Mouse (Mus musculus): ENCODE measurements around the gene Crlf1. TPM values are rescaled to one million over a fixed set of nuclear protein-coding genes. Genes with fewer than 3 reads are reported as not detected.

The Crlf1 gene
- total RNA-seq, 2 experiments from 2014 or later, result 2.5 to 3.2 TPM

DNA sequence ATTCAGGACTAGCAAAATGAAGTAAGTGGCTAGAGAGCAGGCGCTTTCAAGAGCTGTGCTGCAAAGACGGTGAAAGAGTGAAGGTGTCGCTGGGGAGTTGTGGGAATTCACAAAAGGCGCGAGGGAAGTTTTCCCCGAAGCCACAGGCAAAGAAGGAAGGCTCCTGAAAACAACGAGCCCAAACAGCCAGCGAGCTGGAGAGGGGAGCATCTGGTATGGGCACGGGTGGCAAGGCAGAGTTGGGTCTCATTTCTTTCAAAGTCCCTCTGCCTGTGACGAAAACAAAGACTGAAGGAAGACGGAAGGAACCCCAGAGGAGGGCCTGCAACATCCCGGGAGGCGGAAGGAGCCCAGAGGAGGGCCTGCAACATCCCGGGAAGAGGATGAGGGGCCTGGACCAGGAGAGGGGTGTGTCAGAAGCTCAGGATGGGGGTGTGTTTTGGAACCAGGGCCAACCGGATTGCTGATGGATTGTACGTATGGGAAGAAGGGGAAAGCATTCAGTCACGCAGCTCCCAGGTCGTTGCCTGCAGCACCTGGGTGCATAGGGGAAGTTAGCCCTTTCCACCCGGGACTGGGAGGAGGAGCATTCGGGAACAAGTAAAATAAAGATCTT lies 2.0 kb upstream of the Crlf1 start:
- H3K4me3 ChIP-seq, result no peak overlapping the region
- no peak for DNase-seq
- no peak overlapping the region for H3K27ac ChIP-seq
- intact Hi-C loops (cut with DNase I), result no loop called here
- no peak for TF ChIP-seq CTCF (IDR thresholded peaks at IDR 0.05)

DNA sequence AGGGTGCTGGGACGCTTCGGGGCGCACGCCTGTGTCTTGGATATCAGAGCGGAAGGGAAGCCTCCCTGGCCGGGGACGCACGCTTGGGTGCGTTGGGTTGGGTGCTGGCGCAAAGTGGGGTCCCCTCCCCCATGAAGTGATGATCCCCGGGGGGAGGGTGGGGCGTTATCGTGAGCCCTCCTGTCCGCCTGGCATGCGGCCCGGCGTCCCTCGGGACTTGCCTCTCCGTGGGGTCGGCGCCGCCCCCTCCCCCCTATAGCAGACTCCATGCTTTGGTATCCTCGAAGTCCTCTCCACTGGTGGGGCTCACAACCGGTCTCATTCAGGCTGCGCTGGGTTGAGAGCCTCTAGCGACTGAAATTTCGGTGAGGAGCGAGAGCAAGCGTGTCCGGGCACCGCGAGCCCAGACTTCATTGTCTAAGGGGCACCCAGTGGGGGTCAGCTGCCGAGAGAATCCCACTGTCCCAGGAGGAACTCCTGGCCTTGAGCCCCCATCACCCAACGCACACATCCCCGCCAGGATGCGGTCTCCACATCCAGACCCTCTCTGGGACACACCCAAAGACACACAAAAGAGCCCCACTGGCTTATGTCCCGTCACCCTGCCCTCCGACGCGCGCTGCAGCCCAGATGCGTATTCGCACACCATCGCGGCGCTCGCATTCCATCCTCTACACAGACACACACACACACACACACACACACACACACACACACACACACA lies 896 bp downstream of the Crlf1 start:
- DNase-seq, result no peak
- intact Hi-C loops (cut with DNase I), result loop anchor here (2.0 kb wide), 1 partner anchor 79 kb away; no protein-coding TSS in a partner anchor
- Histone ChIP-seq H3K27ac (peak overlapping the region; percentile 31; the same call in 1 of the 2 replicates), H3K4me3 (peak overlapping the region; percentile 76)
- TF ChIP-seq CTCF (IDR thresholded peaks at IDR 0.05), result no peak

DNA sequence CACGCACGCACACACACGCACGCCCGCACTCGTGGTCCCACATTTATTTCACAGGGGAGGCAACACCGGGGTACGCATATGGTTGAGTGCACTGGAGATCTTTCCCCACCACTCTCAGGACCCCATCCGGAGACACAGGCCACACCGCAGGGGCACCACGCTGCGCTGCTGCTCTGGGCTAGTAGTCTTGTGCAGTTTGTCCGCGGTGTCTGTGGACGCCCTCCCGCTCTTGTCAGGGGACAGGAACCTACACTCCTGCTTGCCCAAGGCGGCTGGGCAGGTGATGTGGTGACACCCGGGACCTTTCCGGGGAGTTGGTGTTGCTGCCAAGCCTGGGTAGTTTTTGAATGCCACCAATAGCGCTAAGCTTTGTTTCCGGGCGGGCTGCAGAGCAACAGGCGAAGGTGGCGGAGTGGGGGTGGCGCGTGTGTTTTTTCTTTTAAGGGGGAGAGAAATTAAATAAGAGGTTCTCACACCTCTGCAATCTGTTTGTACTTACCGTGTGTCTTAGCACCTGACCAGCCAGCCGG lies 1.5 kb downstream of the Crlf1 start:
- DNase-seq, result no peak
- Histone ChIP-seq H3K27ac (no peak overlapping the region), H3K4me3 (peak overlapping the region; percentile 34; the same call in 1 of the 2 replicates)
- no peak for TF ChIP-seq CTCF (IDR thresholded peaks at IDR 0.05)
- intact Hi-C loops (cut with DNase I), result no loop called here

DNA sequence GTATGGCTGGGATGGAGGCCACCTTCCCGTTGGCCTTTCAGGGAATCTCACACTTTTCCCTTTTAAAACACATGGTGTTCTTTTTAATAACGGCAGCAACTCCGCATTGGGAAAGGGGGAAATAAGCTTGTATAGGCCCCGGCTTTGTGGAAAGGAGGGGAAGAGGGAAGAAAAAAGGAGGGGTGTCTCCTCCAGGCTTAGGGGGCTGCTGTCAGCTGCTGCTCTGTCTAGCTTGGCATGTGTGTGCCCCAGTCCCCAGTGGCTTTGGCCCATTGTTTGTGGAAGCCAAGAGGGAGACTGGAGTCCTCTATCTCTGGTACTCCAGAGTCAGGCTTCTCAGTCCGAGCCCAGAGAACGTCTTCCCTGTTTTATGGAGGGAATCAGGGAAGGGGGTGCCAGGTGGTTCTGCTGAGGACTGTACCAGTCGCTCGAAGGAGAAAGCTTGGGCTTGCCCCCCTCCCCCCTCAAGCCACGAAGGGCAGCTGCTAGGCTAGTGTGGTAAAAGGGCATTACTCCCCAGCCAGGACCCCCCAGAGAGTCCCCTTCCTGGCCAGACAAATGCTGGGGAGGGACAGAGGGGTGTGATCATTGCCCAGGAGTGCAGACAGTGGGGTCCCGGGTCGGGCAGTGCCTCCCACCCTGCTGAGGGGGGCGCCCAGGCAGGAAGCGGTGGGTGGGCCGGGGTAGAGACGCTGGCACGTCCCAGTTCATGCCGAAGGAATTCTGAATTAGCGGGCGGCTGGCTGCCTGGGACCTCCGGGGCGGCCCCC lies 2.2 kb downstream of the Crlf1 start:
- intact Hi-C loops (cut with DNase I), result no loop called here
- TF ChIP-seq CTCF (IDR thresholded peaks at IDR 0.05), result no peak
- peak overlapping the region; percentile 6 for H3K4me3 ChIP-seq

DNA sequence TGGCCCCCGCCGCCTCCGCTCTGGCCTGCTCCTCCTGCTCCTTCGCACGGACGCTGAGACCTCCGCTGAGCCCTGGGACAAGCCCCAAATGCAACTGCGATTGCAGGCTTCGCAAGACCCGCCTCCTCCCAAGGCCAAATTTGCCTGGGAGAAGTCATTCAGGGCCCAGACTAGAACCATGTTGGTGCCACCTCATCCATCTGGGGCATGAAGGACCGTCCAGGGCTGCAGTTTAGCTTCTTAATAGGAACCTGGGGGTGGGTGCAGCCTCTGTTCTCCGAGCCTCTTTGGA lies 2.8 kb downstream of the Crlf1 start:
- peak overlapping the region; percentile 6; the same call in 1 of the 2 replicates for H3K4me3 ChIP-seq
- DNase-seq, result no peak
- intact Hi-C loops (cut with DNase I), result no loop called here
- TF ChIP-seq CTCF (IDR thresholded peaks at IDR 0.05), result no peak
- no peak overlapping the region for H3K27ac ChIP-seq

More for the DNA sequence above, 2.2 kb downstream of the Crlf1 start:
- no peak for DNase-seq
- H3K27ac ChIP-seq, result no peak overlapping the region

DNA sequence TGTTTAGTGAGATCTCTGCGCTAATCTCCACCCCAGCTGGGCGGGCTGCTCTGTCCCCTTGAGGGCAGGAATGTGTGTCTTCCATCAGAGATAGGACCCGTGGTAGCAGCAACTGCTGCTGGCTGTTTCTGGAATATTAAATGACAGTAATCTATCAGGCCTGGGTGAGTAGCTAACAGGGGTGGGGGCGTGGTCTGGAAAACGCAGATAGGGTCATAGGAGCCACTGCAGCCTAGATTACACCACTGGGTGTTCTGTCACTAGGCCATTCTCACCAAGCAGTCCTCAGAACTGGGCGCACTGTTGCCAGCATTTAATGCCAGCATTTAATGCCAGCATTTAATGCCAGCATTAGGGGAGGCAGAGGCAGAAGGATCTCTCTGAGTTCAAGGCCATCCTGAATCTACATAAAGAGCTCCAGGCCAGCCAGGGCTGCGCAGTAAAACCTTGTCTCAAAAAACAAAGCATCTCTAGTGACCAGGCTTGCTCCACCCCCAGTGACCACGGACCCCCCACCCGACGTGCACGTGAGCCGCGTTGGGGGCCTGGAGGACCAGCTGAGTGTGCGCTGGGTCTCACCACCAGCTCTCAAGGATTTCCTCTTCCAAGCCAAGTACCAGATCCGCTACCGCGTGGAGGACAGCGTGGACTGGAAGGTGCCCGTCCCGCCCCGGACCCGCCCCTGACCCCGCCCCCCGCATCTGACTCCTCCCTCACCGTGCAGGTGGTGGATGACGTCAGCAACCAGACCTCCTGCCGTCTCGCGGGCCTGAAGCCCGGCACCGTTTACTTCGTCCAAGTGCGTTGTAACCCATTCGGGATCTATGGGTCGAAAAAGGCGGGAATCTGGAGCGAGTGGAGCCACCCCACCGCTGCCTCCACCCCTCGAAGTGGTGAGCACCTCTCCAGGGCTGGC lies 7.7 kb downstream of the Crlf1 start:
- Histone ChIP-seq H3K27ac (no peak overlapping the region), H3K4me3 (no peak overlapping the region)
- TF ChIP-seq CTCF (IDR thresholded peaks at IDR 0.05), result no peak
- intact Hi-C loops (cut with DNase I), result no loop called here
- DNase-seq, result no peak

DNA sequence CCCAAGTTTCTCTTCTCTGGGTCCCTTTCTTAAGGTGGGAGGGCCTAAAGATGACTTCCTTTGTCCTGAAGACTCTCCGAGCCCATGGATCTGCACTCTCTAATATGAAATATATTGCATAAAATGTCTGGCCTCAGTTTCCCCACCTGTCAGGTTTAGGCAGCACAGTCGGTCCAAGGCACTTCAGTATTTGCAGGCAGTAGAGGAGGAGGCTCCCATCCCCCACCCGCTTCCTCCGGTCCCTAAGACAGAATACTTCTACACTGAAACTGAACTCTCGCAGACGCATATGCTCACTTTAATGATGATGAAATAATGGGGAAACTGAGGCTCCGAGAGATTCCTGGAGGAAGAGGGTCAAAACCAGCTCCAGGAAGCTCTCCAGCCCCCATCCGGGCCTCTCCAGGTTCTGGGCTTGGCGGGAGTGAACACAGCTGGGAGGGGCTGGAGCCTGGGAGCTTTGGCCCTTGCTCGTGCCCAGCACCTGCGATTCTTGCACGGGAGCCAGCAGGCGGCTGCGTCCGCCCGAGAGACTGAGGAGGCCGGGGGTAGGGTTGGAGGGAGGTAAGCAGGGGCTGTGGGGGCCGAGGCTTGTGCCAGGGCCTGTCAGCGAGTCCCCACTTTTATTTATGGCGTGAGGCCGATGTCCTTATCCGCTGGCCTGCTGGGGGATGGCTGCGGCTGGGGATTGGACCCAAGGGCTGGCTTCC lies 9.0 kb downstream of the Crlf1 start:
- intact Hi-C loops (cut with DNase I), result no loop called here
- H3K27ac ChIP-seq, result no peak overlapping the region
- TF ChIP-seq CTCF (IDR thresholded peaks at IDR 0.05), result no peak
- H3K4me3 ChIP-seq, result no peak overlapping the region
- DNase-seq, result peak; percentile 82

DNA sequence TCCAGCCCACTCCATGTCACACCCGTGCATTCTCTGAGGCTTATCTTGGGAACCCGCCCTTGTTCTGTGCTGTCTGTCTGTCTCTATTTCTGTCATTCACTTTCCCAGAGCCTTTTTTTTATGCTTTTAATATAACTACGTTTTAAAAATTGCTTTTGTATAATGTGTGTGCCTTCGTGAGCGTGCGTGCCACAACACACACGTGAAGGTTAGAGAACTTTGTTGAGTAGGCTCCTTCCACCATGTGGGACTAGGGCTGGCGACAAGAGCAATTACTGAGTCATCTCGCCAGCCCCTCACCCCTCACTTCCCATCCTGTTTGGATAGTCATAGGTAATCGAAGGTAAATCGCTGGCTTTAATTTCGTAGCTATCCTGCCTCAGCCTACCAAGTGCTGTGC lies 9.6 kb downstream of the Crlf1 start:
- no peak for DNase-seq
- no peak for TF ChIP-seq CTCF (IDR thresholded peaks at IDR 0.05)

DNA sequence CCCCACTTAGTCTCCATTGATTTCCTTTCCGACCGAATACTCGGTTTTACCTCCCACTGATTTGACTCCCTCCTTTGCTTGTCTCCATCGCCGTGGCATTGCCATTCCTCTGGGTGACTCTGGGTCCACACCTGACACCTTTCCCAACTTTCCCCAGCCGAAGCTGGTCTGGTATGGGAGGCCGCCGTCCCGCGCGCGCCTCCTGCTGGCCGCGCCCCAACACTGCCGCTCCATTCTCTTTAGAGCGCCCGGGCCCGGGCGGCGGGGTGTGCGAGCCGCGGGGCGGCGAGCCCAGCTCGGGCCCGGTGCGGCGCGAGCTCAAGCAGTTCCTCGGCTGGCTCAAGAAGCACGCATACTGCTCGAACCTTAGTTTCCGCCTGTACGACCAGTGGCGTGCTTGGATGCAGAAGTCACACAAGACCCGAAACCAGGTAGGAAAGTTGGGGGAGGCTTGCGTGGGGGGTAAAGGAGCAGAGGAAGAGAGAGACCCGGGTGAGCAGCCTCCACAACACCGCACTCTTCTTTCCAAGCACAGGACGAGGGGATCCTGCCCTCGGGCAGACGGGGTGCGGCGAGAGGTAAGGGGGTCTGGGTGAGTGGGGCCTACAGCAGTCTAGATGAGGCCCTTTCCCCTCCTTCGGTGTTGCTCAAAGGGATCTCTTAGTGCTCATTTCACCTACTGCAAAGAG lies 10.2 kb downstream of the Crlf1 start:
- no peak overlapping the region for H3K27ac ChIP-seq
- H3K4me3 ChIP-seq, result peak overlapping the region; percentile 26; the same call in 1 of the 2 replicates
- DNase-seq, result peak; percentile 83
- intact Hi-C loops (cut with DNase I), result no loop called here
- peak; percentile 82 for TF ChIP-seq CTCF (IDR thresholded peaks at IDR 0.05)

More for the DNA sequence above, 9.6 kb downstream of the Crlf1 start:
- intact Hi-C loops (cut with DNase I), result no loop called here
- Histone ChIP-seq H3K27ac (no peak overlapping the region), H3K4me3 (0 out of 2 replicates have a peak overlapping the region, but pooled peaks have one; percentile 13)

DNA sequence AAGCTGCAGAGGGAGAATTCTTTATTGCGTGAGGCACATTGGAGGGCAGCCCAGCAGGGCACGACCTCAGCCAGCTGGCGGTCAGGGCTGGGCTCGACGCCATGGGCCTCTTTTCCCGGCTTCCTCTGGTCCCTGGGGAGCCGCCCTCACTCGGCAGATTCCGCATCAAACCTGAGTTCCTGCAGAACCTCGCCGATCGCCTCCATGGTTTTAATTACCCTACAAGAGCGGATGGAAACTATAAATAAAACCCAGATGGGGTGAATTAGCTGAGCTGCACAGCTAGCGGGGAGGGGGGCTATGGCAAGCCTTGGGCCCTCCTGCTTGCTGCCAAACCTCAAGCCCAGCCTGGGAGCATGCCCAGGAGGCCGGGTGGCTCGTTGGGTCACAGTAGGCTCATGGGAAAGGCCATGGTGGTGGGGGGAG lies 11.3 kb downstream of the Crlf1 start:
- H3K4me3 ChIP-seq, result peak overlapping the region; percentile 50
- no peak for TF ChIP-seq CTCF (IDR thresholded peaks at IDR 0.05)
- DNase-seq, result peak; percentile 89
- peak overlapping the region; percentile 79 for H3K27ac ChIP-seq
- intact Hi-C loops (cut with DNase I), result no loop called here

DNA sequence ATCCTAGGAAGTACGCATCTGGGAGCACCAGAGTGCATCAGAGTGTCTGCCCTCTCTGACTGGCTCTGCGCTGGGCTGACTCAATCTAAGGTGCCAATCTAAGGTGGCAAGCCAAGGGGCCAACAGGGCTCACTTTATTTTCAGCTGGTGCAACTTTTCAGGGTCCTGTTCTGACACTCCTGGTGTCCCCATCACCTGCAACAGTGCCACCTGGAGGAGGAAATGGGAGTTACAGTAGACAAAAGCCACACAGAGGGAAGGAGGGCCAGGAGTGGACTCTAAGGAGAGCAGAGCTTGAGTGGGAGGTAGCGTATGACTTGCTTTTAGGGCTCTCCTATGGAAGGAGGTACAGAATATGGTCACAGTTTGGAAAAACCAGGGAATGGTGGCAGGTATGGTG lies 11.9 kb downstream of the Crlf1 start:
- H3K4me3 ChIP-seq, result peak overlapping the region; percentile 50
- peak; percentile 80 for DNase-seq
- peak; percentile 94; the same call in 1 of the 2 replicates for TF ChIP-seq CTCF (IDR thresholded peaks at IDR 0.05)
- peak overlapping the region; percentile 79 for H3K27ac ChIP-seq
- intact Hi-C loops (cut with DNase I), result loop anchor here (1.0 to 5.0 kb wide), 2 partner anchors 122 to 163 kb away; no protein-coding TSS in a partner anchor

Measured in gastrocnemius, adult 2 months (tissue).